Mouse (Mus musculus) activated CD4-positive, CD25-positive, alpha-beta regulatory T cell, adult 4 months (primary cell): ENCODE measurements around the gene Cnst. TPM values are rescaled to one million over a fixed set of nuclear protein-coding genes. Genes with fewer than 3 reads are reported as not detected.

Source experiments
- ATAC-seq: one replicate; pipeline ENCODE4 v1.8.0; 2017
- polyA plus RNA-seq, 2 experiments: library from polyadenylated mRNA; unstranded; fragments of 100-300 nt; shearing (Covaris generic); gene quantifications; one replicate each; pipeline ENCODE4 v1.2.1; 2017

Cnst gene
- polyA plus RNA-seq, 2 experiments from 2014 or later = 12.3 to 12.5 TPM

GRCm38 (mm10) chr1:179598386-179598785, 52.2 kb downstream of the Cnst start:
- no peak for ATAC-seq

- ATAC-seq = no peak
Measured at GRCm38 (mm10) chr1:179604526-179604925, 58.4 kb downstream of the Cnst start.

GRCm38 (mm10) chr1:179606004-179606723, 60.0 kb downstream of the Cnst start:
- no peak for ATAC-seq

- ATAC-seq = no peak
Measured at GRCm38 (mm10) chr1:179608521-179608920, 62.4 kb downstream of the Cnst start.

- ATAC-seq = no peak
Measured at GRCm38 (mm10) chr1:179609724-179610505, 63.7 kb downstream of the Cnst start.

- ATAC-seq = no peak
Measured at GRCm38 (mm10) chr1:179611182-179611581, 65.0 kb downstream of the Cnst start.

GRCm38 (mm10) chr1:179612418-179612817, 66.2 kb downstream of the Cnst start:
- ATAC-seq = no peak

GRCm38 (mm10) chr1:179612986-179613505, 66.9 kb downstream of the Cnst start:
- ATAC-seq = no peak

- ATAC-seq = no peak
Measured at GRCm38 (mm10) chr1:179617426-179617825, 71.3 kb downstream of the Cnst start.

- no peak for ATAC-seq
Measured at GRCm38 (mm10) chr1:179622665-179623064, 76.5 kb downstream of the Cnst start.

GRCm38 (mm10) chr1:179623657-179624056, 77.5 kb downstream of the Cnst start:
- peak; percentile 50 for ATAC-seq

- peak; percentile 85 for ATAC-seq
Measured at GRCm38 (mm10) chr1:179624354-179624753, 78.2 kb downstream of the Cnst start.

- no peak for ATAC-seq
Measured at GRCm38 (mm10) chr1:179627855-179628254, 81.7 kb downstream of the Cnst start.

- no peak for ATAC-seq
Measured at GRCm38 (mm10) chr1:179628438-179629106, 82.4 kb downstream of the Cnst start.

GRCm38 (mm10) chr1:179629276-179629675, 83.1 kb downstream of the Cnst start:
- no peak for ATAC-seq

GRCm38 (mm10) chr1:179632746-179633413, 86.7 kb downstream of the Cnst start:
- no peak for ATAC-seq

GRCm38 (mm10) chr1:179633414-179633752, 87.2 kb downstream of the Cnst start:
- no peak for ATAC-seq

GRCm38 (mm10) chr1:179634159-179634558, 88.0 kb downstream of the Cnst start:
- no peak for ATAC-seq

- no peak for ATAC-seq
Measured at GRCm38 (mm10) chr1:179642726-179643125, 96.6 kb downstream of the Cnst start.

- no peak for ATAC-seq
Measured at GRCm38 (mm10) chr1:179644151-179644550, 98.0 kb downstream of the Cnst start.

- peak; percentile 73 for ATAC-seq
Measured at GRCm38 (mm10) chr1:179645101-179645979, 99.2 kb downstream of the Cnst start.

GRCm38 (mm10) chr1:179645980-179646268, 99.8 kb downstream of the Cnst start:
- ATAC-seq = peak; percentile 19
